Mouse (Mus musculus) CH12.LX (cell line): ENCODE measurements around the gene Atp8a2. TPM values are rescaled to one million over a fixed set of nuclear protein-coding genes. Genes with fewer than 3 reads are reported as not detected.

Experiments used
- DNase-seq: peaks from one replicate; pipeline ENCODE4 v3.0.0-alpha.2; 2013; ENCODE audit errors: extremely low read depth
- H3K27ac ChIP-seq: 2 replicates; pipeline ENCODE4 v1.5.1; 2012; ENCODE audit warnings: low read depth, mild to moderate bottlenecking, control low read depth, moderate library complexity; ENCODE audit not compliant: insufficient read depth
- H3K27me3 ChIP-seq: replicated peaks from 2 replicates; pipeline ENCODE3; 2012; ENCODE audit warnings: inconsistent platforms
- H3K36me3 ChIP-seq, 2 experiments: replicated peaks in 1 of 2; 2 replicates each; pipeline versions ENCODE3 to v1.6.1; 2012; ENCODE audit warnings: inconsistent platforms in 1 of 2, low read length in 1 of 2, mild to moderate bottlenecking in 1 of 2, mixed read lengths in 1 of 2, moderate library complexity in 1 of 2; ENCODE audit not compliant: control insufficient read depth in 1 of 2, insufficient read depth in 1 of 2
- H3K4me1 ChIP-seq, 2 experiments: 2 replicates each; pipeline ENCODE4 v1.6.1; 2012; ENCODE audit warnings: inconsistent platforms in 1 of 2, moderate library complexity in 1 of 2; ENCODE audit not compliant: insufficient read depth in 2 of 2, control insufficient read depth in 1 of 2
- H3K4me2 ChIP-seq: 2 replicates; pipeline ENCODE4 v1.6.1; 2012; ENCODE audit warnings: low read depth, mild to moderate bottlenecking, control low read depth; ENCODE audit not compliant: poor library complexity, insufficient read depth, severe bottlenecking
- H3K4me3 ChIP-seq, 3 experiments: fragments of 150-350 bp in 1 of 3; sonication (generic) in 1 of 3; replicated peaks in 1 of 3; 2 replicates each; pipeline versions ENCODE3 to v1.5.1; 2011 to 2012; ENCODE audit warnings: low read depth in 2 of 3, low read length in 2 of 3, mild to moderate bottlenecking in 2 of 3, moderate library complexity in 2 of 3, control low read depth in 1 of 3, improper control_type of control experiment in 1 of 3, inconsistent platforms in 1 of 3, mixed read lengths in 1 of 3; ENCODE audit not compliant: poor library complexity in 1 of 3
- H3K79me2 ChIP-seq: replicated peaks from 2 replicates; pipeline ENCODE4 v1.6.1; 2012; ENCODE audit warnings: mild to moderate bottlenecking, moderate library complexity; ENCODE audit not compliant: control insufficient read depth, poor library complexity, insufficient read depth, severe bottlenecking; ENCODE audit errors: extremely low read depth
- H3K9ac ChIP-seq: 2 replicates; pipeline ENCODE4 v1.6.1; 2012; ENCODE audit warnings: low read depth, mild to moderate bottlenecking, control low read depth, moderate library complexity; ENCODE audit not compliant: insufficient read depth
- H3K9me3 ChIP-seq: replicated peaks from 2 replicates; pipeline ENCODE3; 2012; ENCODE audit warnings: low read length, inconsistent platforms, mixed read lengths
- CTCF ChIP-seq, 2 experiments: IDR thresholded peaks in 1 of 2; conservative IDR thresholded peaks in 1 of 2; 2 replicates each; pipeline ENCODE4 v1.5.1; 2011 to 2012; ENCODE audit warnings: low read depth in 2 of 2, low read length in 2 of 2, improper control_type of control experiment in 1 of 2, inconsistent platforms in 1 of 2, mild to moderate bottlenecking in 1 of 2, moderate library complexity in 1 of 2
- ELF1 ChIP-seq: IDR thresholded peaks from 2 replicates; pipeline ENCODE4 v1.6.1; 2014; ENCODE audit warnings: low read depth, mild to moderate bottlenecking, inconsistent platforms, low read length, improper control_type of control experiment
- EP300 ChIP-seq: IDR thresholded peaks from 2 replicates; pipeline ENCODE4 v1.6.1; 2011; ENCODE audit warnings: low read length, improper control_type of control experiment
- ETS1 ChIP-seq: conservative IDR thresholded peaks from 2 replicates; pipeline ENCODE4 v1.6.1; 2012; ENCODE audit warnings: low read depth, mild to moderate bottlenecking, inconsistent platforms, low read length, improper control_type of control experiment, moderate library complexity
- GABPA ChIP-seq: IDR thresholded peaks from 2 replicates; pipeline ENCODE4 v1.6.1; 2012; ENCODE audit warnings: low read depth, low read length, improper control_type of control experiment, inconsistent platforms; ENCODE audit not compliant: insufficient replicate concordance
- HCFC1 ChIP-seq: IDR thresholded peaks from 2 replicates; pipeline ENCODE4 v1.6.1; 2012; ENCODE audit warnings: low read depth, mild to moderate bottlenecking, inconsistent platforms, low read length, improper control_type of control experiment
- IRF4 ChIP-seq: IDR thresholded peaks from 2 replicates; pipeline ENCODE4 v1.6.1; 2014; ENCODE audit warnings: low read depth, mild to moderate bottlenecking, inconsistent platforms, low read length, improper control_type of control experiment
- JUND ChIP-seq: conservative IDR thresholded peaks from 2 replicates; pipeline ENCODE4 v1.6.1; 2011; ENCODE audit warnings: low read depth, low read length, improper control_type of control experiment
- MEF2A ChIP-seq: IDR thresholded peaks from 2 replicates; pipeline ENCODE4 v1.6.1; 2014; ENCODE audit warnings: low read depth, mild to moderate bottlenecking, inconsistent platforms, low read length, improper control_type of control experiment, borderline replicate concordance
- NELFE ChIP-seq: IDR thresholded peaks from 2 replicates; pipeline ENCODE4 v1.6.1; 2011; ENCODE audit warnings: low read depth, low read length, improper control_type of control experiment
- POLR2A ChIP-seq: IDR thresholded peaks from 2 replicates; pipeline ENCODE4 v1.6.1; 2011; ENCODE audit warnings: low read depth, mild to moderate bottlenecking, improper control_type of control experiment, low read length
- POLR2AphosphoS2 ChIP-seq: IDR thresholded peaks from 2 replicates; pipeline ENCODE4 v1.6.1; 2011; ENCODE audit warnings: low read depth, low read length, improper control_type of control experiment
- RAD21 ChIP-seq: IDR thresholded peaks from 2 replicates; pipeline ENCODE4 v1.6.1; 2011; ENCODE audit warnings: low read depth, mild to moderate bottlenecking, low read length, improper control_type of control experiment, moderate library complexity
- RCOR1 ChIP-seq: conservative IDR thresholded peaks from 2 replicates; pipeline ENCODE4 v1.6.1; 2012; ENCODE audit warnings: low read depth, mild to moderate bottlenecking, inconsistent platforms, low read length, improper control_type of control experiment
- SMC3 ChIP-seq: IDR thresholded peaks from 2 replicates; pipeline ENCODE4 v1.6.1; 2011; ENCODE audit warnings: low read depth, low read length, improper control_type of control experiment
- TBP ChIP-seq: conservative IDR thresholded peaks from 2 replicates; pipeline ENCODE4 v1.6.1; 2011; ENCODE audit warnings: low read depth, low read length, improper control_type of control experiment
- USF1 ChIP-seq: IDR thresholded peaks from 2 replicates; pipeline ENCODE4 v1.6.1; 2014; ENCODE audit warnings: low read depth, mild to moderate bottlenecking, inconsistent platforms, low read length, improper control_type of control experiment
- USF2 ChIP-seq: conservative IDR thresholded peaks from 2 replicates; pipeline ENCODE4 v1.6.1; 2011; ENCODE audit warnings: low read depth, low read length, improper control_type of control experiment
- ZC3H11A ChIP-seq: IDR thresholded peaks from 2 replicates; pipeline ENCODE4 v1.6.1; 2012; ENCODE audit warnings: low read depth, mild to moderate bottlenecking, inconsistent platforms, low read length, improper control_type of control experiment
- ZKSCAN1 ChIP-seq: IDR thresholded peaks from 2 replicates; pipeline ENCODE4 v1.6.1; 2012; ENCODE audit warnings: low read depth, inconsistent platforms, low read length, improper control_type of control experiment, borderline replicate concordance
- dilution Hi-C: fragments of 300-500 bp; cut with MboI; formaldehyde crosslinking; loops from 2 replicates; pipeline ENCODE4 v1.14.3; 2020; ENCODE audit warnings: low sequenced_read_pairs; ENCODE audit not compliant: extremely low pct_unique_long_range_greater_than_20kb, extremely low pct_ligation_motif_present
- in situ Hi-C: fragments of 300-500 bp; cut with MboI; formaldehyde crosslinking; loops from 3 replicates; pipeline ENCODE4 v1.14.3; 2019; ENCODE audit warnings: low sequenced_read_pairs, low pct_ligation_motif_present, low pct_unique_long_range_greater_than_20kb, mixed read lengths
- polyA plus RNA-seq: library from polyadenylated mRNA; unstranded; fragments of >175 nt; gene quantifications from 2 replicates; pipeline ENCODE4 v1.2.1, GENCODE M21; 2012; ENCODE audit warnings: low read depth; ENCODE audit not compliant: insufficient read length
- total RNA-seq, 2 experiments: library from RNA; depleted of rRNA; stranded (reverse); fragments of 300-350 nt in 1 of 2; fragments of >200 nt in 1 of 2; gene quantifications; 2 replicates each; pipeline ENCODE4 v1.2.3; 2012 to 2014

The Atp8a2 gene
- total and polyA plus RNA-seq, 3 experiments, result 0.15 to 0.29 (median 0.21) TPM

GRCm38 (mm10) chr14:59612920-59613625 lies 583.9 kb downstream of the Atp8a2 start (continued):
- TF ChIP-seq ZC3H11A (no peak), IRF4 (no peak), GABPA (no peak), USF1 (no peak), RAD21 (peak; percentile 59), EP300 (no peak)

- Histone ChIP-seq H3K4me3 (no peak overlapping the region), H3K27me3 (no peaks in the 10 kb centered on the region), H3K9me3 (no peaks in the 10 kb centered on the region), H3K9ac (no peak overlapping the region), H3K27ac (no peak overlapping the region), H3K36me3 (no peaks in the 10 kb centered on the region), H3K4me1 (peaks cover 0 to 20% of the 10 kb centered on the region in 2 experiments; a peak in 3 of 4 replicates), H3K79me2 (no peaks in the 10 kb centered on the region), H3K4me2 (no peak overlapping the region)
- in situ Hi-C loops (loop anchor here (5.0 to 10.0 kb wide), 3 partner anchors 142 to 415 kb away; no protein-coding TSS in a partner anchor), dilution Hi-C loops (no loop called here)
- no peak for DNase-seq
- TF ChIP-seq USF1 (no peak), ELF1 (no peak), TBP (0 out of 2 replicates have a peak, but pooled peaks have one; percentile 9), ZKSCAN1 (no peak), HCFC1 (no peak)
These were observed 590.0 kb downstream of the Atp8a2 start for GRCm38 (mm10) chr14:59607021-59607420.

- dilution Hi-C loops (no loop called here), in situ Hi-C loops (loop anchor here (5.0 to 10.0 kb wide), 3 partner anchors 141 to 416 kb away; no protein-coding TSS in a partner anchor)
- Histone ChIP-seq H3K79me2 (no peaks in the 10 kb centered on the region), H3K36me3 (no peaks in the 10 kb centered on the region), H3K9me3 (no peaks in the 10 kb centered on the region), H3K27ac (no peak overlapping the region), H3K4me3 (no peak overlapping the region), H3K27me3 (no peaks in the 10 kb centered on the region), H3K9ac (no peak overlapping the region), H3K4me1 (peaks cover 0 to 20% of the 10 kb centered on the region in 2 experiments; a peak in 3 of 4 replicates), H3K4me2 (no peak overlapping the region)
- peak; percentile 44 to 83 for TF ChIP-seq CTCF (conservative IDR thresholded peaks at IDR 0.05 in 1 of 2, IDR thresholded peaks at IDR 0.05 in 1 of 2; ENCODE audit: low read depth in 2 of 2, low read length in 2 of 2)
- TF ChIP-seq GABPA, result no peak
- no peak for TF ChIP-seq NELFE
- no peak for TF ChIP-seq MEF2A
- TF ChIP-seq POLR2A, result no peak
- TF ChIP-seq ZC3H11A, result peak; percentile 59
- no peak for TF ChIP-seq JUND
- TF ChIP-seq POLR2AphosphoS2, result no peak
- TF ChIP-seq RCOR1, result no peak
- peak; percentile 83 for TF ChIP-seq SMC3
- TF ChIP-seq TBP, result no peak
- 0 out of 2 replicates have a peak, but pooled peaks have one; percentile 27 for TF ChIP-seq IRF4
- TF ChIP-seq RAD21, result peak; percentile 92
- TF ChIP-seq USF2, result no peak
- TF ChIP-seq ETS1, result no peak
- TF ChIP-seq ZKSCAN1, result no peak
- TF ChIP-seq USF1, result no peak
- DNase-seq, result peak; percentile 76
These were observed 591.2 kb downstream of the Atp8a2 start for GRCm38 (mm10) chr14:59605671-59606353.
